Mouse (Mus musculus): ENCODE measurements around the gene 4933402J07Rik. TPM values are rescaled to one million over a fixed set of nuclear protein-coding genes. Genes with fewer than 3 reads are reported as not detected.

The 4933402J07Rik gene
- total and polyA plus RNA-seq, 3 experiments: not detected

- Histone ChIP-seq H3K36me3 (replicated peaks in 1 of 2; ENCODE audit: control insufficient read depth in 1 of 2, insufficient read depth in 1 of 2, low read length in 1 of 2) (no peaks in the 10 kb centered on the region), H3K79me2 (replicated peaks; ENCODE audit: control insufficient read depth, extremely low read depth, insufficient read depth, poor library complexity, severe bottlenecking) (no peaks in the 10 kb centered on the region), H3K27ac (ENCODE audit: insufficient read depth, low read depth) (no peak overlapping the region), H3K4me2 (ENCODE audit: insufficient read depth, low read depth, poor library complexity, severe bottlenecking) (no peak overlapping the region), H3K27me3 (replicated peaks) (peaks cover 58% of the 10 kb centered on the region), H3K4me3 (replicated peaks in 1 of 3; ENCODE audit: low read depth in 2 of 3, low read length in 2 of 3, poor library complexity in 1 of 3) (no peak overlapping the region), H3K4me1 (ENCODE audit: control insufficient read depth in 1 of 2, insufficient read depth in 2 of 2) (no peaks in the 10 kb centered on the region), H3K9ac (ENCODE audit: insufficient read depth, low read depth) (no peak overlapping the region), H3K9me3 (replicated peaks; ENCODE audit: low read length) (no peaks in the 10 kb centered on the region)
- dilution Hi-C loops (cut with MboI; ENCODE audit: extremely low pct_ligation_motif_present, extremely low pct_unique_long_range_greater_than_20kb, low sequenced_read_pairs) (no loop called here), in situ Hi-C loops (cut with MboI; ENCODE audit: low pct_ligation_motif_present, low pct_unique_long_range_greater_than_20kb, low sequenced_read_pairs) (no loop called here)
- no peak for DNase-seq (ENCODE audit: extremely low read depth)
- TF ChIP-seq IRF4 (IDR thresholded peaks at IDR 0.05; ENCODE audit: low read depth, low read length) (no peak), PAX5 (IDR thresholded peaks at IDR 0.05; ENCODE audit: low read length) (no peak), BHLHE40 (IDR thresholded peaks at IDR 0.05; ENCODE audit: low read depth, low read length) (no peak)
Observed at GRCm38 (mm10) chr8:87525006-87525405, 38.6 kb upstream of the 4933402J07Rik start.

GRCm38 (mm10) chr8:87531176-87531575, 32.5 kb upstream of the 4933402J07Rik start:
- Histone ChIP-seq H3K4me1 (ENCODE audit: control insufficient read depth in 1 of 2, insufficient read depth in 2 of 2) (peaks cover 0 to 7% of the 10 kb centered on the region in 2 experiments; a peak in 2 of 4 replicates), H3K27ac (ENCODE audit: insufficient read depth, low read depth) (no peak overlapping the region), H3K27me3 (replicated peaks) (peaks cover 47% of the 10 kb centered on the region), H3K4me3 (replicated peaks in 1 of 3; ENCODE audit: low read depth in 2 of 3, low read length in 2 of 3, poor library complexity in 1 of 3) (no peak overlapping the region), H3K9me3 (replicated peaks; ENCODE audit: low read length) (no peaks in the 10 kb centered on the region), H3K36me3 (replicated peaks in 1 of 2; ENCODE audit: control insufficient read depth in 1 of 2, insufficient read depth in 1 of 2, low read length in 1 of 2) (no peaks in the 10 kb centered on the region), H3K4me2 (ENCODE audit: insufficient read depth, low read depth, poor library complexity, severe bottlenecking) (no peak overlapping the region), H3K9ac (ENCODE audit: insufficient read depth, low read depth) (no peak overlapping the region), H3K79me2 (replicated peaks; ENCODE audit: control insufficient read depth, extremely low read depth, insufficient read depth, poor library complexity, severe bottlenecking) (no peaks in the 10 kb centered on the region)
- in situ Hi-C loops (cut with MboI; ENCODE audit: low pct_ligation_motif_present, low pct_unique_long_range_greater_than_20kb, low sequenced_read_pairs): loop anchor here (10.0 kb wide), 1 partner anchor 596 kb away; no protein-coding TSS in a partner anchor
- dilution Hi-C loops (cut with MboI; ENCODE audit: extremely low pct_ligation_motif_present, extremely low pct_unique_long_range_greater_than_20kb, low sequenced_read_pairs): no loop called here
- no peak for TF ChIP-seq E2F4 (IDR thresholded peaks at IDR 0.05; ENCODE audit: insufficient replicate concordance, low read depth, low read length)
- TF ChIP-seq JUND (conservative IDR thresholded peaks at IDR 0.05; ENCODE audit: low read depth, low read length): no peak
- no peak for TF ChIP-seq NRF1 (IDR thresholded peaks at IDR 0.05; ENCODE audit: low read depth, low read length)
- TF ChIP-seq MAZ (IDR thresholded peaks at IDR 0.05; ENCODE audit: low read depth, low read length): no peak
- TF ChIP-seq ZNF384 (IDR thresholded peaks at IDR 0.05; ENCODE audit: low read depth, low read length): no peak
- no peak for DNase-seq (ENCODE audit: extremely low read depth)

- Histone ChIP-seq H3K4me3 (replicated peaks in 1 of 3; ENCODE audit: low read depth in 2 of 3, low read length in 2 of 3, poor library complexity in 1 of 3) (no peak overlapping the region), H3K4me1 (ENCODE audit: control insufficient read depth in 1 of 2, insufficient read depth in 2 of 2) (peaks cover 3 to 10% of the 10 kb centered on the region in 2 experiments; a peak in 3 of 4 replicates), H3K36me3 (replicated peaks in 1 of 2; ENCODE audit: control insufficient read depth in 1 of 2, insufficient read depth in 1 of 2, low read length in 1 of 2) (no peaks in the 10 kb centered on the region), H3K9ac (ENCODE audit: insufficient read depth, low read depth) (no peak overlapping the region), H3K9me3 (replicated peaks; ENCODE audit: low read length) (no peaks in the 10 kb centered on the region), H3K27ac (ENCODE audit: insufficient read depth, low read depth) (no peak overlapping the region), H3K27me3 (replicated peaks) (peaks cover 27% of the 10 kb centered on the region), H3K4me2 (ENCODE audit: insufficient read depth, low read depth, poor library complexity, severe bottlenecking) (no peak overlapping the region), H3K79me2 (replicated peaks; ENCODE audit: control insufficient read depth, extremely low read depth, insufficient read depth, poor library complexity, severe bottlenecking) (no peaks in the 10 kb centered on the region)
- no peak for DNase-seq (ENCODE audit: extremely low read depth)
- dilution Hi-C loops (cut with MboI; ENCODE audit: extremely low pct_ligation_motif_present, extremely low pct_unique_long_range_greater_than_20kb, low sequenced_read_pairs): no loop called here
- TF ChIP-seq JUN (IDR thresholded peaks at IDR 0.05; ENCODE audit: insufficient read depth, low read depth, low read length) (no peak), MYC (IDR thresholded peaks at IDR 0.05; ENCODE audit: low read depth, low read length) (no peak), MAFK (IDR thresholded peaks at IDR 0.05; ENCODE audit: insufficient replicate concordance, low read length) (no peak)
- in situ Hi-C loops (cut with MboI; ENCODE audit: low pct_ligation_motif_present, low pct_unique_long_range_greater_than_20kb, low sequenced_read_pairs): loop anchor here (10.0 kb wide), 1 partner anchor 599 kb away; no protein-coding TSS in a partner anchor
Observed at GRCm38 (mm10) chr8:87533476-87533875, 30.2 kb upstream of the 4933402J07Rik start.
